Comparison of ENCODE assay signal across 13 mouse cellular contexts in genomic region chr2:180437149-180437864, GRCm38 (mm10). TPM values are rescaled to one million over a fixed set of nuclear protein-coding genes. Genes with fewer than 3 reads are reported as not detected.
DNase-seq lines count a peak whose midpoint lies in the region; ATAC-seq lines count a peak whose summit lies in the region.
"Had no signal": no experiment of that assay in that cellular context is flagged by ENCODE, and none has a peak within 500 bp of the region (broad histone marks: within the 10 kb centered on the region; RNA-seq: fewer than 3 reads in every experiment).

No protein-coding gene starts in this region.

- 0 out of 2 replicates have a peak overlapping the region, but pooled peaks have one; percentile 23 for H3K27ac ChIP-seq in heart, embryonic 16.5 days (ENCODE audit: low read length)
- no peak overlapping the region for H3K27ac ChIP-seq in forebrain, embryonic 15.5 days (replicated peaks)
- H3K27ac ChIP-seq: embryonic facial prominence, embryonic 15.5 days had no signal

- H3K4me1 ChIP-seq in heart, embryonic 16.5 days (ENCODE audit: control insufficient read depth, insufficient read depth, low read length), result peaks cover 3% of the 10 kb centered on the region; the same call in 1 of the 2 replicates
- peaks cover 9% of the 10 kb centered on the region; the same call in 1 of the 2 replicates for H3K4me1 ChIP-seq in forebrain, embryonic 15.5 days

- no peak for ATAC-seq in heart, embryonic 16.5 days (replicated peaks; ENCODE audit: extremely low read depth, insufficient read depth, low FRiP score)
- ATAC-seq in inflammation-experienced regulatory T-cells, adult 6 months, result peak; percentile 68
- ATAC-seq in megakaryocyte progenitor cell, adult 5-6 weeks (replicated peaks; ENCODE audit: poor library complexity), result peak; percentile 63
- no peak for ATAC-seq in forebrain, embryonic 15.5 days (replicated peaks)
- ATAC-seq: hindbrain, embryonic 16.5 days had no signal

- 51% methylated on average over 5 of the region's 5 CpGs for WGBS in heart, embryonic 16.5 days
- 82% methylated on average over 5 of the region's 5 CpGs for WGBS in forebrain, embryonic 15.5 days

- H3K4me2 ChIP-seq in heart, embryonic 16.5 days (ENCODE audit: low read depth, low read length), result no peak overlapping the region
- H3K4me2 ChIP-seq in forebrain, embryonic 15.5 days (replicated peaks), result no peak overlapping the region
- H3K4me2 ChIP-seq: embryonic facial prominence, embryonic 15.5 days; heart, embryonic 11.5 days had no signal

- H3K4me3 ChIP-seq in heart, embryonic 16.5 days (ENCODE audit: low read length), result no peak overlapping the region
- H3K4me3 ChIP-seq in forebrain, embryonic 15.5 days, result no peak overlapping the region
- H3K4me3 ChIP-seq: embryonic facial prominence, embryonic 15.5 days had no signal

- H3K27me3 ChIP-seq in heart, embryonic 16.5 days (ENCODE audit: control insufficient read depth, insufficient read depth, low read length), result no peaks in the 10 kb centered on the region
- H3K27me3 ChIP-seq in forebrain, embryonic 15.5 days, result no peaks in the 10 kb centered on the region
- H3K27me3 ChIP-seq: embryonic facial prominence, embryonic 15.5 days had no signal

- no peaks in the 10 kb centered on the region for H3K36me3 ChIP-seq in heart, embryonic 16.5 days (ENCODE audit: control insufficient read depth, insufficient read depth)
- no peaks in the 10 kb centered on the region for H3K36me3 ChIP-seq in forebrain, embryonic 15.5 days
- H3K36me3 ChIP-seq: embryonic facial prominence, embryonic 15.5 days had no signal

- DNase-seq in heart, adult 9 months (ENCODE audit: low spot score in 2 of 2), result no peak
- peak; percentile 53 for DNase-seq in thymus, postnatal 4 days
- no peak for DNase-seq in lung, postnatal 36 days
- no peak for DNase-seq in kidney, adult 9 months
- DNase-seq: cerebellum, adult 9-10 months; kidney, postnatal 4 days had no signal

- no peak overlapping the region for H3K9ac ChIP-seq in heart, embryonic 16.5 days (ENCODE audit: low read length)
- H3K9ac ChIP-seq in forebrain, embryonic 15.5 days (replicated peaks), result no peak overlapping the region
- H3K9ac ChIP-seq: embryonic facial prominence, embryonic 15.5 days had no signal

- H3K9me3 ChIP-seq in heart, embryonic 16.5 days (replicated peaks; ENCODE audit: control insufficient read depth, low read length), result no peaks in the 10 kb centered on the region
- H3K9me3 ChIP-seq in forebrain, embryonic 15.5 days, result no peaks in the 10 kb centered on the region
- H3K9me3 ChIP-seq: embryonic facial prominence, embryonic 15.5 days had no signal

RNA-seq across cellular contexts. Expression of gene Slco4a1, which starts 18.7 kb away (rescaled TPM):
- 0.84 and 2.1 TPM in 2 replicates for polyA plus RNA-seq in heart, embryonic 16.5 days (2015; fragmentation: Nextera tagmentation; extraction: Ambion mirVana)
- 1 to 10 TPM in 2 of 3 experiments, under 1 TPM in 1; 0.83 to 4.8 (median 2.2) TPM for polyA plus RNA-seq in inflammation-experienced regulatory T-cells, adult 6 months (2017; shearing (Covaris generic))
- 25.0 and 26.8 TPM in 2 replicates for total RNA-seq in megakaryocyte progenitor cell, adult 5-6 weeks (2015)
- total RNA-seq in megakaryocyte progenitor cell, adult 5-6 weeks (2017), result 12.2 and 13.7 TPM in 2 replicates
- 1.2 and 1.4 TPM in 2 replicates for polyA plus RNA-seq in forebrain, embryonic 15.5 days (2015; fragmentation: Nextera tagmentation; extraction: Ambion mirVana)
- polyA plus RNA-seq: heart, embryonic 11.5 days had no signal

Comparison
In these comparisons a context has a peak if more than half of its experiments do, and no peak if none do; other contexts are left out.
1. ATAC-seq: peak in inflammation-experienced regulatory T-cells, adult 6 months (single experiment) and megakaryocyte progenitor cell, adult 5-6 weeks (single experiment); none in heart, embryonic 16.5 days (single experiment) and forebrain, embryonic 15.5 days (single experiment).